Comparison of ENCODE assay signal across 8 mouse cellular contexts in the genomic region with DNA sequence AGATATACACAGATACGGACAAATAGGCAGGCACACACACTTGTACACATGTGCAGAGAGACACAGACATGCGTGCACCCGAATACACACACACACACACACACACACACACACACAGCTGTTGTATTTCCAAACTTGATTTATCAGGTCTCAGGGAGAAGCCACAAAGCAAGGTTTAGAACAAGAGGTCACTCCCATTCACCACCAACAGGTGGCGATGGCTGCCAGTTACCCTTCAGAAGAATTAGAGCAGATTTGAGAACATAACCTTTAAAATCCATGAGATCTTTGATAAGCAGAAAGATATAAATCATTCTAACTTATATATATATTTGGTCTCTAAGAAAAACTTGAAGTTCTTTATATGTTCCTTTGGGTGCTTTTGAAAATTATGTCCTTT.
DNase-seq lines count a peak whose midpoint lies in the region; ATAC-seq lines count a peak whose summit lies in the region.

No protein-coding gene starts in this region.

- no peak overlapping the region for H3K4me2 ChIP-seq in midbrain, embryonic 14.5 days (ENCODE audit: low read length)
- H3K4me2 ChIP-seq in midbrain, embryonic 15.5 days, result no peak overlapping the region

- peak; percentile 7 to 29 for DNase-seq in heart, adult 18-20 months
- DNase-seq in heart, adult 11 months, result no peak
- peak; percentile 61 for DNase-seq in midbrain, embryonic 14.5 days
- peak; percentile 63 for DNase-seq in R1 (ENCODE audit: low read depth, low spot score)
- DNase-seq in gastrocnemius, postnatal 14 days, result peak; percentile 18
- peak; percentile 57 for DNase-seq in retina, postnatal 1 day
- no peak for DNase-seq in spleen, postnatal 10 days (ENCODE audit: low spot score in 2 of 2)

- H3K27me3 ChIP-seq in midbrain, embryonic 14.5 days (ENCODE audit: control insufficient read depth, insufficient read depth, low read length), result peaks cover 5% of the 10 kb centered on the region; the same call in 1 of the 2 replicates
- no peaks in the 10 kb centered on the region; the same call in 1 of the 2 replicates for H3K27me3 ChIP-seq in midbrain, embryonic 15.5 days (replicated peaks)

- H3K9me3 ChIP-seq in midbrain, embryonic 14.5 days (ENCODE audit: control insufficient read depth, low read length), result no peaks in the 10 kb centered on the region
- no peaks in the 10 kb centered on the region for H3K9me3 ChIP-seq in midbrain, embryonic 15.5 days

- no peak overlapping the region for H3K9ac ChIP-seq in midbrain, embryonic 14.5 days (replicated peaks; ENCODE audit: low read length)
- no peak overlapping the region for H3K9ac ChIP-seq in midbrain, embryonic 15.5 days

- H3K36me3 ChIP-seq in midbrain, embryonic 14.5 days (ENCODE audit: control insufficient read depth, insufficient read depth, low read length), result no peaks in the 10 kb centered on the region
- H3K36me3 ChIP-seq in midbrain, embryonic 15.5 days (replicated peaks), result no peaks in the 10 kb centered on the region

- H3K27ac ChIP-seq in midbrain, embryonic 14.5 days (replicated peaks; ENCODE audit: low read depth, low read length), result no peak overlapping the region
- no peak overlapping the region for H3K27ac ChIP-seq in midbrain, embryonic 15.5 days

- no peak overlapping the region for H3K4me3 ChIP-seq in midbrain, embryonic 14.5 days (replicated peaks; ENCODE audit: low read depth, low read length)
- no peak overlapping the region for H3K4me3 ChIP-seq in midbrain, embryonic 15.5 days

- no peak for ATAC-seq in midbrain, embryonic 14.5 days (ENCODE audit: low FRiP score, low TSS enrichment)
- no peak for ATAC-seq in midbrain, embryonic 15.5 days (replicated peaks)

- WGBS in midbrain, embryonic 14.5 days, result 67% methylated on average over 4 of the region's 4 CpGs
- WGBS in midbrain, embryonic 15.5 days, result 66% methylated on average over 4 of the region's 4 CpGs

- intact Hi-C loops in gastrocnemius, postnatal 14 days (cut with DNase I; ENCODE audit: low total_unique reads), result loop anchor here (10.0 kb wide), 1 partner anchor 800 kb away; no protein-coding TSS in a partner anchor

- no peaks in the 10 kb centered on the region for H3K4me1 ChIP-seq in midbrain, embryonic 14.5 days (ENCODE audit: control insufficient read depth, insufficient read depth, low read length)
- no peaks in the 10 kb centered on the region for H3K4me1 ChIP-seq in midbrain, embryonic 15.5 days

Comparison
In these comparisons a context has a peak if more than half of its experiments do, and no peak if none do; other contexts are left out.
1. DNase-seq: peak in heart, adult 18-20 months (2 of 2), midbrain, embryonic 14.5 days (single experiment), R1 (single experiment), gastrocnemius, postnatal 14 days (single experiment) and retina, postnatal 1 day (single experiment); none in heart, adult 11 months (single experiment) and spleen, postnatal 10 days (0 of 2).